Mouse (Mus musculus): ENCODE measurements at regions not wholly inside any gene's neighbourhood (a gene's known extent, or its start where the extent isn't known, plus 50 kb on each side); places are given as distances from the start of the nearest gene placed in this dataset.

GRCm38 (mm10) chr12:118381013-118381412, 79.8 kb upstream of the Sp4 start:
- no peak for TF ChIP-seq CTCF (IDR thresholded peaks at IDR 0.05; ENCODE audit: borderline replicate concordance, control insufficient read depth, extremely low read depth, insufficient read depth, low read length, poor library complexity)
- no peak for TF ChIP-seq POLR2A (IDR thresholded peaks at IDR 0.05; ENCODE audit: control insufficient read depth, extremely low read depth, insufficient read depth, low read length, poor library complexity)
